Mouse (Mus musculus): ENCODE measurements around the gene Cyp2d22. TPM values are rescaled to one million over a fixed set of nuclear protein-coding genes. Genes with fewer than 3 reads are reported as not detected.

Cyp2d22 gene
- 0.06 TPM for polyA plus RNA-seq (2012; fragmentation: generic; extraction: Trizol)
- long read RNA-seq, experiment 1, partial matches to known transcripts, result 0 of 1 reads
- long read RNA-seq, experiment 1, other reads (novel, unspliced or antisense), result 1 of 1 reads
- long read RNA-seq, experiment 2, partial matches to known transcripts, result 0 of 2 reads
- long read RNA-seq, experiment 2, other reads (novel, unspliced or antisense), result 2 of 2 reads

DNA sequence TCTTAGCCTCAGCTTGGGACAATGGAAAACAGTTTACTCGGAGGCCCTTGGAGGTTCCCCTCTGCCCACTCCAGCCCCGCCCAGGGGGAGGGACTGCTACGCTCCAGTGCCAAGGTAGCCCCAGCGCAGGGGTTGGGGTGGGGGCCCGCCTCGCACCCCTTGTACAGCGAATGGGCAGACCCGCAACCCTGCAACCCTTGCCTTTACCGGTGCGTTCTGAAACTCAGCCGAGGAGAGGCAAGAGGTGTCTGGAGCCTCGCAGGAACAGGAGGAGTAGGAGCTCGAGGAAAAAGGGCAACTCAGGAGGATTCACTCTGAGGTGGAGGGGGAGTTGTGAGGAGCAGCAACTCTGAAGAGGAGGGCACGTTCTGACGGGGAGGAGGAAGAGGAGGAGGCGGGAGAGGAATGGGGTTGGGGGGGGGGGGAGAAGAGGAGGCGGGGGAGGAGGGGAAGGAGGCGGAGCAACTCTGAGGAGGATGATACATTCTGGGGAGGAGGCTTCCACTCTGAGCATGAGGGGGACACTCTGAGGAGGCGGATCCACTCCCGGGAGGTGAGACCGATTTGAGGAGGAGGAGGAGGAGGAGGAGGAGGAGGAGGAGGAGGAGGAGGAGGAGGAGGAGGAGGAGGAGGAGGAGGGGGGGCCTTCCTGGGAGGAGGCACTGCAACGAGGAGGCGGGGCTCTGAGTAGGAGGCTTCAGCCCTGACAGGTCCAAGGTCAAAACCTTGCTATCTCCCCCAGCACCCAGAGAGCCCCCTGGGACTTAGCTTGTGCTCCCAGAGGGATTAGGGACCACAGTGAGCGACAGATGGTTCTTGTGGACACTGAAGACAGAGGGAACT is at the start of gene Cyp2d22:
TSS of gene Cyp2d22 (minus strand) at position 390 of the 843 bp plus-strand sequence.
- Histone ChIP-seq H3K79me2 (ENCODE audit: control insufficient read depth, insufficient read depth) (no peaks in the 10 kb centered on the region), H3K36me3 (ENCODE audit: control insufficient read depth, insufficient read depth) (no peaks in the 10 kb centered on the region), H3K4me3 (ENCODE audit: insufficient read depth, poor library complexity, severe bottlenecking) (no peak within 1 kb of the TSS), H3K27me3 (ENCODE audit: control insufficient read depth, insufficient read depth, insufficient read length) (no peaks in the 10 kb centered on the region), H3K79me3 (ENCODE audit: low read depth) (no peaks in the 10 kb centered on the region), H3ac (ENCODE audit: control insufficient read depth, insufficient read length, low read depth) (no peak within 1 kb of the TSS)
- TF ChIP-seq FOSL1 (IDR thresholded peaks at IDR 0.05; ENCODE audit: insufficient read depth, low read length, poor library complexity, severe bottlenecking) (no peak), MYOG (IDR thresholded peaks at IDR 0.05; ENCODE audit: control insufficient read depth, extremely low read depth, insufficient read length) (no peak), MAX (IDR thresholded peaks at IDR 0.05) (no peak), CEBPB (IDR thresholded peaks at IDR 0.05; ENCODE audit: low read depth) (no peak), CTCF (IDR thresholded peaks at IDR 0.05; ENCODE audit: control insufficient read depth, insufficient read depth, insufficient read length) (no peak), USF1 (IDR thresholded peaks at IDR 0.05; ENCODE audit: low read depth) (no peak), MYOD1 (IDR thresholded peaks at IDR 0.05; ENCODE audit: control insufficient read depth, insufficient read length, low read depth) (no peak)

GRCm38 (mm10) chr15:82423471-82423870 is 43.4 kb upstream of the Cyp2d22 start:
- TF ChIP-seq MYOG (IDR thresholded peaks at IDR 0.05; ENCODE audit: control insufficient read depth, extremely low read depth, insufficient read length) (no peak), FOSL1 (IDR thresholded peaks at IDR 0.05; ENCODE audit: insufficient read depth, low read length, poor library complexity, severe bottlenecking) (no peak), USF1 (IDR thresholded peaks at IDR 0.05; ENCODE audit: low read depth) (no peak), MYOD1 (IDR thresholded peaks at IDR 0.05; ENCODE audit: control insufficient read depth, insufficient read length, low read depth) (no peak), CEBPB (IDR thresholded peaks at IDR 0.05; ENCODE audit: low read depth) (no peak), CTCF (IDR thresholded peaks at IDR 0.05; ENCODE audit: control insufficient read depth, insufficient read depth, insufficient read length) (no peak), MAX (IDR thresholded peaks at IDR 0.05) (no peak)
- no peaks in the 10 kb centered on the region for H3K36me3 ChIP-seq (ENCODE audit: control insufficient read depth, insufficient read depth)
- H3K79me3 ChIP-seq (ENCODE audit: low read depth), result no peaks in the 10 kb centered on the region
- H3K79me2 ChIP-seq (ENCODE audit: control insufficient read depth, insufficient read depth), result no peaks in the 10 kb centered on the region
- H3ac ChIP-seq (ENCODE audit: control insufficient read depth, insufficient read length, low read depth), result no peak overlapping the region
- no peak overlapping the region for H3K4me3 ChIP-seq (ENCODE audit: insufficient read depth, poor library complexity, severe bottlenecking)
- no peaks in the 10 kb centered on the region for H3K27me3 ChIP-seq (ENCODE audit: control insufficient read depth, insufficient read depth, insufficient read length)

DNA sequence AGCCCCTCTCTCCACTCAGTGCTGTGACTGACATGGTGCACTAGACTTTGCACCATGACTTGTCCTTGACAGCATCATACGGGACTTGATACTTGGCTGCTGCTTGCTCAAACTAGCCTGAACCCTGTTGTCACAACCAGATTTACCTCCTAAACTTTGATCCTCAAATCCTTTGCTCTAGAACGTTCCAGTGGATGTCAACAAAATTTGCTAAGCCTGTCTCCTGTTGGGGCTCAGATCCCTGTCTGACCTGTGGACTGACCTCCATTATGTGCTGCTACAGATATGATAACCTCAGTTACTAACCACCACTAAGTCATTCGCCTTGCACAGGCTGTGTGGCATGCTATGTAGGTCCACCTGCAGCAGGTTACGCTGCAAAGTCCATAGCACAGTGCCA is 42.9 kb upstream of the Cyp2d22 start:
- Histone ChIP-seq H3ac (ENCODE audit: control insufficient read depth, insufficient read length, low read depth) (no peak overlapping the region), H3K27me3 (ENCODE audit: control insufficient read depth, insufficient read depth, insufficient read length) (no peaks in the 10 kb centered on the region), H3K4me3 (ENCODE audit: insufficient read depth, poor library complexity, severe bottlenecking) (no peak overlapping the region), H3K36me3 (ENCODE audit: control insufficient read depth, insufficient read depth) (no peaks in the 10 kb centered on the region), H3K79me2 (ENCODE audit: control insufficient read depth, insufficient read depth) (no peaks in the 10 kb centered on the region), H3K79me3 (ENCODE audit: low read depth) (no peaks in the 10 kb centered on the region)
- TF ChIP-seq CEBPB (IDR thresholded peaks at IDR 0.05; ENCODE audit: low read depth), result no peak
- TF ChIP-seq CTCF (IDR thresholded peaks at IDR 0.05; ENCODE audit: control insufficient read depth, insufficient read depth, insufficient read length), result no peak
- TF ChIP-seq MAX (IDR thresholded peaks at IDR 0.05), result no peak
- no peak for TF ChIP-seq MYOD1 (IDR thresholded peaks at IDR 0.05; ENCODE audit: control insufficient read depth, insufficient read length, low read depth)
- TF ChIP-seq FOSL1 (IDR thresholded peaks at IDR 0.05; ENCODE audit: insufficient read depth, low read length, poor library complexity, severe bottlenecking), result no peak
- no peak for TF ChIP-seq MYOG (IDR thresholded peaks at IDR 0.05; ENCODE audit: control insufficient read depth, extremely low read depth, insufficient read length)
- no peak for TF ChIP-seq USF1 (IDR thresholded peaks at IDR 0.05; ENCODE audit: low read depth)

DNA sequence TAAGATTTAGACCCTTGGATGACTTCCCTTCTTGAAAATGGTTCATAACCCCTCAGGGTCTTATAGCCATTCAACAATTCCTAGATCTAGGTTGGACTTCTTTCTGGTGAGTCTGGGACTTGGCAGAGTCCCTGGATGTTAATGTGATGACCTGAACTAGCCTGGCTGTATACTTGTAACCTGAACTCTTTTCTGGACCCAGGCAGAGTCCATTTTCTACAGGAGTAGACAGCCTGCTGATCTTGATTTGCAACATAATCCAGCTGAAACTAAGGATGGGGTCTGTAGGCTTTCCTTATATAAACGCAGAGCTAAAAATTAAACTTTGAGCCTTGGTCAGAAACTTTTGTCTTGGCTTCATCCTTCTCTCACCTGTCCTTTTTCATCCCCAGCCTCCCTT is 38.6 kb upstream of the Cyp2d22 start:
- Histone ChIP-seq H3K79me3 (ENCODE audit: low read depth) (no peaks in the 10 kb centered on the region), H3ac (ENCODE audit: control insufficient read depth, insufficient read length, low read depth) (no peak overlapping the region), H3K79me2 (ENCODE audit: control insufficient read depth, insufficient read depth) (no peaks in the 10 kb centered on the region), H3K27me3 (ENCODE audit: control insufficient read depth, insufficient read depth, insufficient read length) (no peaks in the 10 kb centered on the region), H3K36me3 (ENCODE audit: control insufficient read depth, insufficient read depth) (no peaks in the 10 kb centered on the region), H3K4me3 (ENCODE audit: insufficient read depth, poor library complexity, severe bottlenecking) (no peak overlapping the region)
- TF ChIP-seq MYOD1 (IDR thresholded peaks at IDR 0.05; ENCODE audit: control insufficient read depth, insufficient read length, low read depth), result no peak
- TF ChIP-seq USF1 (IDR thresholded peaks at IDR 0.05; ENCODE audit: low read depth), result no peak
- no peak for TF ChIP-seq MAX (IDR thresholded peaks at IDR 0.05)
- TF ChIP-seq CTCF (IDR thresholded peaks at IDR 0.05; ENCODE audit: control insufficient read depth, insufficient read depth, insufficient read length), result no peak
- TF ChIP-seq FOSL1 (IDR thresholded peaks at IDR 0.05; ENCODE audit: insufficient read depth, low read length, poor library complexity, severe bottlenecking), result no peak
- TF ChIP-seq CEBPB (IDR thresholded peaks at IDR 0.05; ENCODE audit: low read depth), result no peak
- TF ChIP-seq MYOG (IDR thresholded peaks at IDR 0.05; ENCODE audit: control insufficient read depth, extremely low read depth, insufficient read length), result no peak

- H3K27me3 ChIP-seq (ENCODE audit: control insufficient read depth, insufficient read depth, insufficient read length), result no peaks in the 10 kb centered on the region
- no peaks in the 10 kb centered on the region for H3K79me2 ChIP-seq (ENCODE audit: control insufficient read depth, insufficient read depth)
- H3K4me3 ChIP-seq (ENCODE audit: insufficient read depth, poor library complexity, severe bottlenecking), result no peak overlapping the region
- H3K79me3 ChIP-seq (ENCODE audit: low read depth), result no peaks in the 10 kb centered on the region
- no peak overlapping the region for H3ac ChIP-seq (ENCODE audit: control insufficient read depth, insufficient read length, low read depth)
- no peaks in the 10 kb centered on the region for H3K36me3 ChIP-seq (ENCODE audit: control insufficient read depth, insufficient read depth)
- no peak for TF ChIP-seq FOSL1 (IDR thresholded peaks at IDR 0.05; ENCODE audit: insufficient read depth, low read length, poor library complexity, severe bottlenecking)
- TF ChIP-seq CEBPB (IDR thresholded peaks at IDR 0.05; ENCODE audit: low read depth), result no peak
- TF ChIP-seq CTCF (IDR thresholded peaks at IDR 0.05; ENCODE audit: control insufficient read depth, insufficient read depth, insufficient read length), result peak; percentile 97
Measured at GRCm38 (mm10) chr15:82416797-82417789, 37.0 kb upstream of the Cyp2d22 start.

Measured in C2C12 (cell line).